Mouse (Mus musculus) heart, adult 2 months (tissue): ENCODE data around the gene Asb13.

Source experiments
- CTCF ChIP-seq: fragments of 200-600 bp; IDR thresholded peaks from 2 replicates; pipeline ENCODE4 v1.8.1; 2022; ENCODE audit warnings: antibody characterized with exemption, mild to moderate bottlenecking, moderate library complexity
- POLR2A ChIP-seq: fragments of 200-500 bp; IDR thresholded peaks from 2 replicates; pipeline ENCODE4 v1.6.1; 2011; ENCODE audit warnings: mild to moderate bottlenecking, low read depth, low read length, control low read depth; ENCODE audit not compliant: insufficient read depth

- TF ChIP-seq POLR2A, result no peak
- TF ChIP-seq CTCF, result peak; percentile 27; the same call in 1 of the 2 replicates
These were observed 33.5 kb downstream of the Asb13 start for GRCm38 (mm10) chr13:3667288-3667873.
